Mouse (Mus musculus) testis, adult 2 months (tissue): Measurements from ENCODE around the gene Bri3bp. TPM values are rescaled to one million over a fixed set of nuclear protein-coding genes. Genes with fewer than 3 reads are reported as not detected.

Experiments
- H3K27ac ChIP-seq: fragments of 200-500 bp; 2 replicates; pipeline ENCODE4 v1.5.1; 2012; ENCODE audit warnings: low read depth, low read length; ENCODE audit not compliant: control insufficient read depth, insufficient read depth
- H3K27me3 ChIP-seq: fragments of 200-500 bp; 2 replicates; pipeline ENCODE4 v1.6.1; 2012; ENCODE audit warnings: mild to moderate bottlenecking, low read length, moderate library complexity; ENCODE audit not compliant: control insufficient read depth, insufficient read depth
- H3K36me3 ChIP-seq: fragments of 200-500 bp; 2 replicates; pipeline ENCODE4 v1.6.1; 2012; ENCODE audit warnings: mild to moderate bottlenecking, low read length; ENCODE audit not compliant: control insufficient read depth, insufficient read depth
- H3K4me1 ChIP-seq: fragments of 200-500 bp; 2 replicates; pipeline ENCODE4 v1.6.1; 2012; ENCODE audit warnings: low read length; ENCODE audit not compliant: control insufficient read depth, insufficient read depth
- H3K4me3 ChIP-seq: fragments of 200-500 bp; 2 replicates; pipeline ENCODE4 v1.5.1; 2012; ENCODE audit warnings: low read depth, mild to moderate bottlenecking, low read length, moderate library complexity, mixed read lengths; ENCODE audit not compliant: control insufficient read depth
- CTCF ChIP-seq: fragments of 200-500 bp; IDR thresholded peaks from 2 replicates; pipeline ENCODE4 v1.5.1; 2012; ENCODE audit warnings: low read depth, mild to moderate bottlenecking, inconsistent platforms, low read length, moderate library complexity; ENCODE audit not compliant: control insufficient read depth, insufficient read depth, insufficient replicate concordance
- POLR2A ChIP-seq: fragments of 200-500 bp; IDR thresholded peaks from 2 replicates; pipeline ENCODE4 v1.6.1; 2012; ENCODE audit warnings: low read depth, mild to moderate bottlenecking, inconsistent platforms, low read length, moderate library complexity; ENCODE audit not compliant: control insufficient read depth
- polyA plus RNA-seq: library from polyadenylated mRNA; depleted of rRNA; stranded (reverse); fragments of >200 nt; gene quantifications from 2 replicates; pipeline ENCODE4 v1.2.3, GENCODE M21; 2012

Bri3bp gene
- polyA plus RNA-seq, 1 experiment: 41.4 TPM

- Histone ChIP-seq H3K4me1 (peaks cover 13% of the 10 kb centered on the region), H3K36me3 (no peaks in the 10 kb centered on the region), H3K27me3 (no peaks in the 10 kb centered on the region), H3K27ac (peak within 1 kb of the TSS; percentile 51; the same call in 1 of the 2 replicates), H3K4me3 (peak within 1 kb of the TSS; percentile 95)
- no peak for TF ChIP-seq CTCF
- TF ChIP-seq POLR2A: peak; percentile 85
Observed at GRCm38 (mm10) chr5:125475601-125476285, 34.4 kb downstream of the Bri3bp start, which contains the start of gene Aacs. Gene Aacs (plus strand): TSS chr5:125475814.

- Histone ChIP-seq H3K27ac (no peak overlapping the region; the same call in 1 of the 2 replicates), H3K27me3 (no peaks in the 10 kb centered on the region), H3K4me1 (peaks cover 13% of the 10 kb centered on the region), H3K36me3 (no peaks in the 10 kb centered on the region), H3K4me3 (peak overlapping the region; percentile 95)
- TF ChIP-seq CTCF (no peak), POLR2A (no peak)
Observed at GRCm38 (mm10) chr5:125476286-125476625, 34.9 kb downstream of the Bri3bp start.

GRCm38 (mm10) chr5:125476799-125477198, 35.4 kb downstream of the Bri3bp start:
- Histone ChIP-seq H3K27me3 (no peaks in the 10 kb centered on the region), H3K4me1 (peaks cover 13% of the 10 kb centered on the region), H3K36me3 (no peaks in the 10 kb centered on the region), H3K4me3 (no peak overlapping the region; the same call in 1 of the 2 replicates), H3K27ac (no peak overlapping the region)
- no peak for TF ChIP-seq CTCF
- no peak for TF ChIP-seq POLR2A

GRCm38 (mm10) chr5:125477533-125477932, 36.2 kb downstream of the Bri3bp start:
- TF ChIP-seq CTCF (no peak), POLR2A (no peak)
- Histone ChIP-seq H3K4me3 (no peak overlapping the region), H3K36me3 (no peaks in the 10 kb centered on the region), H3K4me1 (peaks cover 13% of the 10 kb centered on the region), H3K27me3 (no peaks in the 10 kb centered on the region), H3K27ac (no peak overlapping the region)

- TF ChIP-seq POLR2A (no peak), CTCF (no peak)
- H3K27ac ChIP-seq: no peak overlapping the region
- no peak overlapping the region for H3K4me3 ChIP-seq
- H3K27me3 ChIP-seq: no peaks in the 10 kb centered on the region
- H3K4me1 ChIP-seq: peaks cover 13% of the 10 kb centered on the region
- no peaks in the 10 kb centered on the region for H3K36me3 ChIP-seq
Observed at GRCm38 (mm10) chr5:125478037-125478436, 36.7 kb downstream of the Bri3bp start.

- peaks cover 13% of the 10 kb centered on the region for H3K4me1 ChIP-seq
- H3K27ac ChIP-seq: no peak overlapping the region
- TF ChIP-seq CTCF: no peak
- no peak for TF ChIP-seq POLR2A
- no peaks in the 10 kb centered on the region for H3K27me3 ChIP-seq
- H3K36me3 ChIP-seq: 0 out of 2 replicates have a peak, but pooled peaks cover 1% of the 10 kb centered on the region
- no peak overlapping the region for H3K4me3 ChIP-seq
Observed at GRCm38 (mm10) chr5:125479376-125479775, 38.0 kb downstream of the Bri3bp start.

- H3K4me3 ChIP-seq: no peak overlapping the region
- no peak overlapping the region for H3K27ac ChIP-seq
- H3K27me3 ChIP-seq: no peaks in the 10 kb centered on the region
- H3K36me3 ChIP-seq: 0 out of 2 replicates have a peak, but pooled peaks cover 1% of the 10 kb centered on the region
- TF ChIP-seq CTCF (no peak), POLR2A (no peak)
- H3K4me1 ChIP-seq: peaks cover 11% of the 10 kb centered on the region
Observed at GRCm38 (mm10) chr5:125480434-125481231, 39.3 kb downstream of the Bri3bp start.
